Mouse (Mus musculus) urinary bladder, postnatal 10 days (tissue): ENCODE results near the gene Adam15.

Experiments used
- DNase-seq: peaks from one replicate; pipeline ENCODE4 v3.0.0; 2022; ENCODE audit warnings: low spot score

The Adam15 gene

DNA sequence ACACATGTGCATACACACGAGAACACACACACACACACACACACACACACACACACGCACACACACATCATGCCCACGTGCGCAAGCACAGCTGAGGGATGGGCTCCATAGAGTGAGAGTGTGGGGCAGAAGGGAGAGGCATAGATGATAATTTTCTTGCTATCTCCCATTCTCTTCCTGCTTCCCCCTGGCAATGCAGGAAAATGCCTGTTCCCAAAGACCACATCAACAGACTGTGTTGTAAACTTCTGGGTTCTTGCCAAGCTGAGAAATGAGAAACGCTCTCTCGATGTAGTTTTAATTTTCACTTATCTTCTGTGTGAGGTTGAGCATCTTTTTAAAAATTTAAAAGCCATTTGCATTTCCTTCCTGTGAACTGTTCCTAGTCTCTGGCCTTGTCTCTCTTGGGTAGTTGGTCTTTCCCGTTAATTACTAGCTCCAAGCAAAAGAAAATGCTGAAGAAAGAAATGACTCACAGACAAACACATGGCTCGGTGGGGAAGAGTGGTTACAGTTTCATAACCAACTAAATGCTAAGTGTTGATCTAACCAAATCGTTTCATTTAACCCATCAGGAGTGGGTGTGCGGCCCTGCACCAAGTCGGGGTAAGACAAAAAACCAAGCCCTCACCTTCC is 52.9 kb downstream of the Adam15 start:
- DNase-seq, result no peak

DNA sequence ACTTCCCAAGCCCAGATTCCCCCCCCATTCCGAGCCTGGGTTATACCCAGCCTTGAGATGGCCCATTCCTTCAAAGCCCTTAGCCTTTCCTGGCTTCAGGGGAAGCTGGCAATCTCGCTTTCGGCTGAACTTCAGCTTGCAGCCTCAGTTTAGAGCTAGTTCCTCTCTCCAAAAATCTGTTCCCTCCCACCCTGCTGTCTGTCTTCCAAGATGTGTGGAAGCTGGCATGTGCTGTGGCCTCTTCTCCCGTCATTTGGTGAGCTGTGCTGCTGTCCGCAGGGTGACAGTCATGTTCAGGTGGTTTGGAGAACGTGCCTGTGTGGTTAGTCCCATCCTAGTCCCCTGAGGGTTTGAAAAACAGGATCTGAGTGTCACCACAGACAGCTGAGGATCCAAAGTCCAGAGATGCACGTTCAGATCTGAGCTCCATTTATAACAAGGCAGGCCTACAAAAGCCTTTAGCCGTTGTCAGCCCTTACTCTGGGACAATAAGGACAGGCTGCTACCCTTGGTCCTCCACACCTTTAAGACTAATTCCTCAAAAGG is 54.0 kb downstream of the Adam15 start:
- DNase-seq, result no peak

DNA sequence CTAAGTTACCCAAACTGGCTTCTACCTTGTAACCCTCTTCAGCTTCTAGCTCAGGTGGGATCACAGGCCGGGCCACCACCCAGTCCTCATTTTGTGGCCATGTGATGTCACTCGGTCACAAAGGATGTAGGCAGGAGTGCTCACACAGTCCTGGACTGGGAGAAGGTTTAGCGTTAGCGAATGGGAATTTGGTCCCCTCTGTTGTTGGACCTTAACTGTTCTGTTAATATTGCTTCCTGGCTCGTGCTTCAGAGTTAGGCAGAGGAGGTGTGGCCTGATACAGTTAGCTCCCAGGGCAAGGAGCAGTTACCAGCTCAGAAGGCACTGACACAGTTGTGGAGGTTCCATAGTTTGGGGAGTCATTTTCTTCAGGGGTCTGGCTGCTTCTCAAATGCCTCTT is 55.6 kb downstream of the Adam15 start:
- DNase-seq, result no peak

DNA sequence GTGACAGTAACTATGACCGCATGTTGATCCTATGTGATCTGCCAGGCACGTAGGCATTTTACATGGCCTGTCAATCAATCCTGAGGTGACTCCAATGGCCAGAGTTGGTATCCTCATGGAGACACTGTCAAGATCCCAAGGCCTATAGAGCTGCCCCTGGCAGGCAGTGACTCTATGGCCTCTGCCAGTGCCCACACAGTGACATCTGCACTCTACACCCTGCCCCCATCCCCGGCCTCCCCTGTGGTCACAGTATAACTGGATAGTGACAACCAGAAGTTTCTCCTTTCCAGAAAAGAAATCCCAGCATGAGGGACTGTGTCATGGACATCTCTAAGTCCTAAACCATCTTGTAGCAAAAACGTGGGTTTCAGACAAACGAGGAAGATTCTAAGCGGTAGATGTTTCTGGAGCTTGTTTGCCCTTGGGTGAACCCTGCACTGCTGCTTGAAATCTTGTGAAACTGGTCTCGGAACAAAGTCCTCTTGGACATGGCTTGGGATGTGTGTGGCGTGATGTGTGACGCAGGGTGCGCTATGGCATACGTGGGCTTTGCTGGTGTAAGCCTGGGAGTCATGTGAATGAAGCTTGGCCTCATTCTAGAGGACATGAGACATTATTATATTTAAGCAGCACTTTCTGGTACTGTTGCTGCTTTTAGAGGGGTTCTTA is 56.4 kb downstream of the Adam15 start:
- no peak for DNase-seq

DNA sequence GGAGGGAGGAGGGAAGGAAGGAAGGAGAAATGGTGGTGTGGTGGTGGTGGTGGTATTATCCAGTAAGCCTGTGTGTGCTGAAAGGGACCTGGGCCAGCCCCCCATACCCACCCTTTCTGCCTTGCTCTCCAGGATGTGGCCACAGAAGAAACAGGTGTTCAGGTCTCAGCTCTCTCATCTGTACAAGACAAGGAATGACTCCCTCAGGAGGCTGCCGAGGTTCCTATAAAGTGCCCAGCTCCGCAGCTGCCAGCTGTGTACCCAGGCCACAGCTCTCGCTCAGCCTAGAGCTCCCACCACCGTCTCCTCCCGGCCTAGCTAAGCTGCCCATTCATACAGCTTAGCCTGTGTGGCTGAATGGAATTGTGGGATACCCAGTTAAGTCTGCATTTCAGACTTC is 57.5 kb downstream of the Adam15 start:
- DNase-seq, result no peak

DNA sequence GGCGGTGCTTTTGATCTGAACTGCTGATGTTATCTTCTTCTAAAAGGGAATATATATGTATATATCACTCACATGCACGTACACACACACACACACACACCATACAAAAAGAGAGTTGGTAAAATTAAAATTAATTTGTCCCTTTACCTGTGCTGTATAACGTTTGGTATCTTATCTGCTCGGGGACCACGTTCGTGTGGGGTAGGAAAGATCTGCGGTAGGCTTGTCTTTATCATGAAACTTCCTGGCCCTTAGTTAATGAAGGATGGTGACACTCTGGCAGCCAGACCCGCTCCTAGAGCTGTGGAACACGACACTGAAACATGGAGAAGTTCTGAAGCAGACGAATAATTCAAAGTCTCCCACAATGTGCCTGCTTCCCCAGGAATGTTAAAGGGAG is 57.9 kb downstream of the Adam15 start:
- no peak for DNase-seq
